Mouse (Mus musculus) adrenal gland, postnatal 10 days (tissue): ENCODE measurements around the gene Gm10322. TPM values are rescaled to one million over a fixed set of nuclear protein-coding genes. Genes with fewer than 3 reads are reported as not detected.

ENCODE experiments used
- DNase-seq: peaks from one replicate; pipeline ENCODE4 v3.0.0; 2021; ENCODE audit warnings: mixed read lengths
- total RNA-seq, 2 experiments: library from RNA; stranded (reverse); gene quantifications; 2 replicates each; pipeline ENCODE4 v1.2.3; 2021

Gm10322 gene
- total RNA-seq, 2 experiments from 2014 or later: not detected

DNA sequence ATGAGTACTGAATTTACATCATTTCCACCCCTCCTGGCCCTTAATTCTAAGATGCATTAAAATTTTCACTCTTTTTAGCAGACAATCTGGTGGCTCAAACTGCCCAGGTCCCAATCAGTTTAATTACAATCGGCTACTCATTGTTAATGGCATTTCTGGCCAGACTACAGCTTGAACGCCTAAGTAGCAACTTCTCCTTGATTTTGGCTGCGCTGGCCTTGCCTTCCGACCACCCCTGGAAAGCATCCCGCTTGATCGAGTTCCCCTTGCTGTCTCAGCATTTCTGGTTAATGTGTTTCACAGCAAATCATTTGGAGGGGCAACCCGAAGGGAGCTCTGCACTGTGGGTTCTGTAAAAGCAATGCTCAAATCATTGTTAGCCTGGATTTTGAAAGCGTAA, 13.8 kb upstream of the Gm10322 start:
- no peak for DNase-seq

DNA sequence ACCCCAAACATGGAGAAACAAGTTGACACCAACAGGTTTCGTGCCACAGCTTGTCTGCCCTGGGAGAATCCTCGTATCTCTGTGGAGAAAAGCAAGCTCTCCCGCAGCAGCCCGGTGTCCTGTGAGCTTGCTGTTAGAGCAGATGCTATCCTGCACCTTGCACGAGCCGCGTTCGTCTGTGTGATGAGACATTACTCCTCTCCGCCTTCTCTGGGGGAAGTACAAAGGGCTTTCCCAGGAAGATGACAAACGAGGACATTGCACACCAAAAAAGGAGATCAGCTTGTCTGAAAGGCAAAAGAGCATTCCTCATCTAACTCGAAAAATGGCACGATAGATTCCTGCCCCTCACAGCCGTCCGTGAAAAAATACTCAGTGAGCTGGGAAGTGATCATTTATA, 13.0 kb upstream of the Gm10322 start:
- peak; percentile 31 for DNase-seq

DNA sequence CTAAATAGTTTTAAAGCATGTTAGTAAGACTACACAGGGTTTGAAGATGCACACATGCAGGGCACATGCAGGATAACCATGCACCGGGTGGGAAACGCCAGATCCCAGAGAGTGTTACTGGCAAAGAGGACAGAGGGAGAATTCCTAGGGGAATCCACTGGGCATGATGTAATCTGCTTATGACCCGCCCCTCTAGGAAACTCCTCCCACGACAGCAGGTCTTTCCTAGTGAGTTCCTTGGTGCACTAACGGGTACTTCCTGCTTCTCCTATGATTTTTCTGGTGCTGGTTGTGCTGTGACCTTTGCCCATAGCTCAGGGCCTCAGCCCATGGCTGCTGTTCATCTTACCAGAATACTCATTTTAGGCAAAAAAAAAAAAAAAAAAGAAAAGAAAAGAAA, 12.0 kb upstream of the Gm10322 start:
- DNase-seq: peak; percentile 55

DNA sequence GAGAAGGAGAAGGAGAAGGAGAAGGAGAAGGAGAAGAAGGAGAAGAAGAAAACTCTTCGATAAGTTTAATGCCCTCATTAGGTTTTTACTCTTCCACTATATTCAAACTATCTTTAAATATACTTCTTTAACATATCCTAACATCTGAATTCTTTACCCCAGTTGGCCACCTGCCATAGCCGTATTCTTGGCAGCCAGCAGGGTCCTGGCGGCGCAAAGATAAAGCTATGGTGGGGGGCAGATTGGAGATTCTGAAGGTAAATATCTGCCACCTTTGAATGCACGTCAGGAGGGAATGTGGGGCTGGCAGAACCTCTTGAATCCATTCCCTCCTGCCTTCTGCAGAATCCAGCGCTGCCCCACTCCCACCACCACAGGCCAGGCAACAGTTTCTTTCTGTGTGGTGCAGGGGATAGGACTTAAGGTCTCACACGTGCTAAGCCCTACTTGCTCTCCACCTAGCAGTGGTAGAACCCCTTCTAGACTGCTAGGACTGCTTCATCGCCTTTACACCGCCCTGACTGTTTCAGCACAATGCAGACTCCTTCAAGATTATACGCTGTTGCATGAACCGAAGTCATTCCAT, 10.9 kb upstream of the Gm10322 start:
- DNase-seq: no peak

DNA sequence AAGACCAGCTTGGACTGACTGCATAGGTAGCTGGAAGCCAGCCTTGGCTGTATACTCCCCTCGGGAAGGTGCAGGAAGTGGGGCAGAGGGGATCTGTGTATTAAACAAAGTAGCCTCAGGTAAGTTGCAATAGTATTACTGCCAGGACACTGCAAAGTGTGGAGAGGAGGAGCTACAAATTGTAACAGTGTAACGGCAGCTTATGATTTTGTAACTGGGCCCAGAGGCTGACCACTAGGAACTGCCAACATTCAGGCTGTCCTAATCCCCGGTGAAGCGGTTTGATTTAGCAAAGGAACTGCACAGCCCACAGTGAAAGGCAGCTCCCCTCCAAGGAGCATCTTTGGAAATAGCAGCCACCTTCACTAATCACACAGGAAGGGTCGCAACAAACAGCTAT, 2.6 kb upstream of the Gm10322 start:
- no peak for DNase-seq

DNA sequence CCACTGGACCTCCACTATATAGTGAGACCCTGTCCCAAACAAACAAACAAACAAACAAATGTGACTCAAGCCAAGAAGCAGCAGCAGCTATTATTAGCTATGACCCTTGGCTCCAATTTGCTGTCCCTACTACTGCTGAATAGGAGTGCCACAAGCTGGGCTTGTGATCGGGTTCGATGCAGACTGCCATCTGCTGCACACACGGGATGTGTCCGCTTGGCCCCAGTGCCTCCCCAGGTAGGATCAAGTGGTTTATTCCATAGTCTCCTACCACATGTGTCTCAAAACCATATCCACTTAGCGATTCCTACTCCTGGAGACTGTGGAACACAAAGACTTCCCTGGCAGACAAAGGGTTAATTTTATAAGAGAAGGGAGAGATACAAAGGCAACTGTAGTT, 1.7 kb upstream of the Gm10322 start:
- no peak for DNase-seq

DNA sequence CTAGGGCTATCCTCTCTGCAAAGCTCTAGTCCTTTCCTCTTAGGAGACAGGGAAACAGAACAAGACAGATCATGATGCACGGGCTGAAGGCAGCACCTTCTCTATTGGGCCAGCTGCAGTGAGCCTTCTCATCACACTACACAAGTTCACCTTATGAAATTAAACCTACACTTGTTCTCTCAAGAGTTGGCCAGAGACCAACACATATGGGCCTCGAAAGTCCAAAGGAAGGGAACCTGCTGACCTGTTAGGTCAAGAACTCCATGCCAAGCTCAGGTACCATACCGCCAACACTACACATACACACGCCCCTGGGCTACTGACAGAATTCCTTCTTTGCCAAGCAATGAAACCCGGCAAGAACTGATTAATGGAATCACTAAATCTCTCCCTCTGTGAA, 452 bp upstream of the Gm10322 start:
- DNase-seq: no peak

DNA sequence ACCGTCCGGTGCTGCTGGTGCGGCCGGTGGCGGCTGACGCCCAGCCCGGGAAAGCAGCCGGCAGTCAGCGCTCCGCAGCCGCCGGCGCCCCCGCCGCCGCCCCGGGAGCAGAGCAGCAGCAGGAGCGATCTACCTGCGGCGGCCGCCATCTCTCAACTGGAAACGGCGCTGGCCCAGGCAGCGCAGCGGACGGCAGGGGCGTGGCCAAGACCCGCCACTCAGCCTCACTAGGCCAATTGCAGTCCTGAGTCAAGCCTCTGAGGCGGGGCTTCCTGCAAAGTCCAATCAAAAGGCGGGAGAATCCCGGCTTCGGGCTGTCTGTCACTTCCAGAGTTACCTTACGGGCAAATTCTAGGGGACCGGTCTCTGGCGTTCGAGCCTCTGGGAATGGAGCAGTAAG, 659 bp downstream of the Gm10322 start, which contains the start of gene Mcu:
TSS of gene Mcu (minus strand) at position 171 of the 400 bp plus-strand sequence.
- peak; percentile 98 for DNase-seq

DNA sequence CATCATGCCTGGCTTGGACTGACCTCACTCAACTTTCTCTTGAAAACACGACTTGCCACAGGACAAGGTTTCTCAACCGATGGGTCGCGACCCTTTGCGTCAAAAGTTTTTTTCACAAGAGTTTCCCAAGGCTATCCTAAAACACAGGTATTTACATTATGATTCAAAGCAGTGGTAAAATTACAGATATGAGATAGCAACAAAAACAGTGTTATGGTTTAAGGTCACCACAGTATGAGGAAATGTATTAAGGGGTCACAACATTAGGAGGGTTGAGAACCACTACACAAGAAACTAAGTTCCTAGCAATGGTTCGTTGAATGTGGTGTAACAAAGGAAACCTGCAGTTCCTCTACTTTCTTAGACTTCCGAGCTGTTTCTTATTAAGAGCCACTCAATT, 1.9 kb downstream of the Gm10322 start:
- no peak for DNase-seq

DNA sequence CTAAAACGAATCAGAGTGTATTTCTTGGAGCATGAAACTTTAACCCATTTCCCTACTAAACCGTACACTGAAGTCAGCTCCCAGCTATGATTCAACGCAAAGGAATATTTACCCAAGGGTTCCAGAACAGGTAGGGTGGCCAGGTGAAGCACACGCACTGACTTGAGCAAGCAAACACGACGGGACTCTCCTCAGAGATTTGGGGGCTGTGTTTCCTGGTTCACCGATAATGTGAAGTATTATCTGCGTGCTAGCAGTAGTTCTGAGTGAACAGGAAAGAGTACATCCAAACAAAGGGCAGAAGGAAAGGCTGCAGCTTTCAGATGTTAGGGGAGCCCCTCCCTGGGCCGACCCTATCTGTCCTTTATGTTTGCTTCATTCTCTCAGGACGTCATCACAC, 5.5 kb downstream of the Gm10322 start:
- DNase-seq: no peak

DNA sequence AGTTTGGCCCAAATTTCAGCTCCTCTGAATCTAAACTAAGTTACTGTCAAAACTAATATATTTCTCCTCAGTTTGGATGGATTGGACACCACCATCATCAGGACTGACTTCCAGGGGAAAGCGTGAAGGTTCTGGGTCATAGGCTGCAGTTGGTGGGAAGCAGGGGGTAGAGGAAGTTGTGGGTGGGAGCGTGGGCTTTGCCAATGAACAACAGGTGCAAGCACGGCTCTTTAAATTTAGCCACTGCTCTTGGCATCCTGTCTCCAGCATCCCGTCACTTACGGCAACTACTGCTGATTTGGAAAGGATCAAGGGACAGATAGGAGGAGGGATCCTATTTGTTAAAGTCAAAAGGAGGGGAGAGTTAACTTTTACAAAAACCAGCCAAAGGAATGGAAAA, 7.6 kb downstream of the Gm10322 start:
- DNase-seq: no peak

DNA sequence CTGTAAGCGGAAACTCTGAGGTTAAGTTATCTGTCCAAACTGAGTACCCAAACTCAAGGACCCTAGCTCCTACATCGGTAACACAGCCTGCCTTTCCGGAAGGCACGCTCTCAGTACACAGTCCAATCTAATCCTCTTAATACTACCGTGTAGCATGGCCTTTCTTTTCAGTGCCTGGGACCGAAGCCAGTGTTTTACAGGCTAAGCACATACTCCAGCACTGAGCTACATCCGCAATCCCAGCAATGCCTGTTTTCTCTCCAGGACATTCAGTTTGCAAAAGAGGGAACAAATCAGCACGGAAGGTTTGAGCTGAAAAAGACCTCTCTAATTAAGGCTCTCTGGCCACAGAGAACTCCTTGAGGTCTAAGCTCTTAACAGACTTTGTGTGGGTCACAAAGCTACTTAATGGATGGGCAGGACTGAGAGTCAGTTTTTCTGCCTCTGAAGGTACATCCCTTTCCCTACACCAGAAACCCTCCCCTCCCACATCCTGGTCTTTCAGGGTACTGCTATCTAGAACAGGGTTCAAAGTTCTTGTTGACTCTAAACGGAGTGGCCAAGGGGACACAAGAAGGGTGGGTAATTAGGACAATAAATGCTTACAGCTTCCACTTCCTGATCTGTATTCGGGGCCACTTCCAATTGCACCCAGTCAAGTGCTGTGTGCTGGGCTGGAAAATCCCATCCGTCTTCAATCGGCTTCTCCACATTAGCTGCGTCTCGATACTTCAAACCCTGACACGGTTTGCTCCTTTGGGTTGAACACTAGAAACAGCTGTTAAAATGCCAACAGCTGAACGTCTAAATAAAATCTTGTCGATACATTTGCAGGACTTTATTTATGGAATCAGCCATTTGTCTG, 13.0 kb downstream of the Gm10322 start:
- DNase-seq: no peak

DNA sequence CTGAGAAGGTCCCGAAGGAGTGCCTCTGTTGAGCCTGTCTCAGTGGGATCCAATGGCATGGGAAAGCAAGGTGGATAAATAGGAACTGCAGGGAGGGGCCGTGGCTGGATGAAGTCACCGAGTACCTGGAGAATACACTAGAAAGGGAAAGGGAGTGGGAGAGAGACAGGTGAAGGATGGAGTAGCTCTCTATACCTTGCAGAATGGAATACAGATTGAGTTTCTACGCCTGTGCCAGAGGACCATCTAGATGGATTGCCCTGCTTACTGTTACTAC, 13.6 kb downstream of the Gm10322 start:
- DNase-seq: no peak

DNA sequence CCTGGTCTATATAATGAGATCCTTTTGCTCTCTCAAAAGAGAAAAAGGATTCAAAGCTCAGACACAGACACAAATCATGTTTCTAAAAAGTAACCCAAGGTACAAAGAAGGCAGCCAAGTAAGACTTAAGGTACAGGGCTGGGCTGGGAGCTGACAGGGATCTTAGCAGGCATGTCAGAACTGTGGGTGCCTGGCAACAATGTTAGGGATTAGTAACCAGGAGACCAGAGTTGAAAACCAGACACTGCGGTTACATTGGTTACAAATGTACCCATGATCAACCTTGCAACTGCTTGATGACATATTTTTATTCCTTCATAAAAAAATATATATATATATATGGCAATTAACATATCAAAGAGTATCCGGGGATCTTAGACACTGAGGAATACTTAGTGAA, 20.2 kb downstream of the Gm10322 start:
- no peak for DNase-seq

DNA sequence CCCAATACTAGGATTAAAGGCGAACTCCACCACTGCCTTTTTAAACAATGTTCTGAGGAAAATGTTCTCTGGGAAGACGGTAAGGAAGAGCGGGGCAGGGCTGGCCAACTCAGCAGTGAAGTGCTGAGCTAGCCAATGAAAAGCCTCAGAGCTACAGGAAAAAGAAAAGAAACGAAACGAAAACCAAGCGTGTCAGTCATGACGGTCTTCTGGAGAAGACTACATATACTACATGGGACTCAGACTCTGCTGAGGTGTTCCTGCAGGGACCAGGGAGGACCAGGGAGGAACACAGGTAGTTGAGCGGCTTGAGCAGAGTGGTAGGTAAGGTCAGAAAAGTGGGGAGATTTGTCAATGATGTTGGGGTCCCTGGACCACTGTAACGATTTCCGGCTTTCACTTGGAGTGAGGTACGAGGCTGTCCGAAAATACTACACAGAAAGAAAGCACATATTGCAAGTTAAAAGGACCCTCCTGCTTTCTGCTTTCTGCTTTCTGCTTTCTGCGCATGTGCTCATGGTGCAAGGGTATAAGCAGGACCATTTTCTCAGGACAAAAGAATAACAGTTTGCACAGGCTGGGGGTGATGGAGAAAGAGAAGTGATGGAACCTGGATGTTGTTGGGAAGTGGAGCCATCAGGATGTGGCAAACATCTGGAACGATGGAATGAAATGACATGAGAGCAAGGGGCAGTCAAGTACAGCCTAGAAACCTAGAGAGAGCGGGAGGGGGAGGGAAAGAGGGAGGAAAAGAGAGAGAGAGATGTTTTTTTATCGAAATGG, 21.1 kb downstream of the Gm10322 start:
- no peak for DNase-seq

DNA sequence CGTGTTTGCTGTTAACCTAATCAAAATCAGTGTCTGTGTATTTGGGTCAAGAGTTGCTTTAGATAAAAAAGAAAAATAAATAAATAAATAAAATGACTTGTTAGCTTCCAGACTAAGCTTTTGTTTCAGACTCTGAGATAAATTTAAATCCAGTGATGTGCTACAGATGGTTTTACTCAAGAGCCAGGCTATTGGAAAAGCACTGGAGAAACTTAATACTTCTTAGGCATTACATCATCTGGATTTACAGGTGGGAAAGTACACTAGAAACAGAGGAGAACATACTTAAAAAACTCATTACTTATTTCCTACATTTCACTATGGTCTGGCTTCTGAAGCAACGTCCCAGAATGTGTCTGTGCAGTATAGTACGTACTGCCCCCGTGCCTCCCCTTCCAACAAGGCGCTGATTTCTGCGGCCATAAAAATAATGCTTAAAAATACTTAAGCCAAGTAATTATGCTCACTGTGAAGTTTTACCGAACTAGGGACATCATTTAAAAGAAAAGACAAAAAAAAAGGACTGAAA, 21.8 kb downstream of the Gm10322 start:
- DNase-seq: no peak

DNA sequence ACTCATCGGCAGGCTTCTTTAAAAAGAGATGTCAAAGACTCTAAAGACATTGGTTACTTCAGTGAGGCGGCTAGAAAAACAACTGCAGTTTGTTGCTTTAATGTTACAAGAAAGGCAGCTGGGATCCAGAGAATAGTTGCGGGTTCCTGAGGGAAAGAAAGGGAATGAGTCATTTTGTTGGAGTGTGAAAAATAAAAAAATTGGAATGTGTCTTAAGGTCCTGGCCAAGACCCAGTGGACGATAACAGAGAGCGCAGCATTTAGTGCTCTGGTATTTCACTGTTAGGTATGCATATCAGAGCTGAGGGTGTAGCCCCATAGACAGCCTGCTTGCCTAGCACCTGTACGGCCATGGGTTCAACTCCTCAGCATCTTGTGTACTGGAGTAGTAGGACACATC, 22.7 kb downstream of the Gm10322 start:
- DNase-seq: no peak

DNA sequence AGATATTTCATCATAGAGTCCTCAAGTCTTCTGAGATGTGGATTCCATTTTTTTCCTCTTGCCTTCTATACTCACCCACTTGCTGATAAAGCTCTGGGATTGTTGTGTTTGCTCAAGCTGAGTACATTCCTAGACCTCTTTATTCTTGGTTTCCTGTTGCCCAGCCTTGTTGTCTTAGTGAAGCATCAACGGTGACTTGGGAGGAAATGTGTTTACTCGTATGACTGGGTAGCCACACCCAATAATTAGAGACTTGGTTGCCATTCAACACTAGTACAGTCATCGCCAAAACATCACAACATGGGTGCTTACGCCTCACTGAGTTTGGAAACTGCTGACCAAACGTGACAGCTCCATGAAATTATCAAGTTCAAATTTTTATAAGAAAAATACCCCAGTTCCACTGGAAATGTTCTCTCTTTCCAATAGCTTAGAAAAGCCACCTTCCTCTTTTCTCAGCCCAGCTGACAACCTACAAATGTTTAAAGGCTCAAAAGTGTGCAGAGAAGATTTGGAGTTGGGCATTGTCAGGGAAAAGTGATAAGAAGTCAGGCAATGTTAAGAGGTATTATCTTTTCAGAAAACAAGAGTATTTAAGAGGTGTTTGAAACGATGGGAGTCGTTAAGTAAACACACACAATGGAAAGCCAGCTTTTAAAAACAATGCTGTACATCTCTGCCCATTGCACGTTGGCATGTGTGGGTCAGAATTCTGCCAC, 27.0 kb downstream of the Gm10322 start:
- DNase-seq: no peak

DNA sequence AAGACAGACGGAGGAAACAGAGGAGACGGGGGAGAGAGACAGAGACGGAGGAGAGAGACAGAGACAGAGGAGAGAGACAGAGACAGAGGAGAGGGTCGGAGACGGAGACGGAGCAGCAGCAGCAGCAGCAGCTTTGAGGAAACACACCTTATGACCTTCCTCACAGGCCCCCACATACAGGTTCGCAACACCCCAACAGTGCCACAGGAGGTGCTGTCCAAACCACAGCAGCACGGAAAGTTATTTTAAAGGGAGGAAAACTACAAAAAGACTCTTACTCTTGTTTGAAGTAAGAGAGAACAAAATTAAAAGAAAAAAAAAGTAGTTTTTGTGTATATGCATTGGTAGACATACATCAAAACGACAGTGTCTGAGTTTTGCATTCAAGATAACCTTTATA, 27.8 kb downstream of the Gm10322 start:
- DNase-seq: no peak

DNA sequence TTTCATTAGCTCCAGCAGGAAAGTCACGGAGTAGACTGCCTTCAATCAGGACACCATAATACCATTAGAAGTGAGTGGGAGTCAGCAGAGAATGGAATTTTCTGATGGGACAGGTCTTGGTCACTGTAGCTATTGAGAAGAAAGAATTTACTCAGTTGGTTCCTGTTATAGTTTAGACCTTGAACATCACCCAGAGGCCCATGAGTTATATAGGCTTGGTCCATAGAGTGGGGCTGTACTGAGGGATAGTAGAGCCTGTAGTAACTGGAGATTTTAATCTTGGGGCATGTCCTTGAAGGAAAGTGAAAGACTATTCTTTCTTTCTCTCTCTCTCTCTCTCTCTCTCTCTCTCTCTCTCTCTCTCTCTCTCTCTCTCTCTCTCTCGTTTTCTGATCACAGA, 28.8 kb downstream of the Gm10322 start:
- no peak for DNase-seq

DNA sequence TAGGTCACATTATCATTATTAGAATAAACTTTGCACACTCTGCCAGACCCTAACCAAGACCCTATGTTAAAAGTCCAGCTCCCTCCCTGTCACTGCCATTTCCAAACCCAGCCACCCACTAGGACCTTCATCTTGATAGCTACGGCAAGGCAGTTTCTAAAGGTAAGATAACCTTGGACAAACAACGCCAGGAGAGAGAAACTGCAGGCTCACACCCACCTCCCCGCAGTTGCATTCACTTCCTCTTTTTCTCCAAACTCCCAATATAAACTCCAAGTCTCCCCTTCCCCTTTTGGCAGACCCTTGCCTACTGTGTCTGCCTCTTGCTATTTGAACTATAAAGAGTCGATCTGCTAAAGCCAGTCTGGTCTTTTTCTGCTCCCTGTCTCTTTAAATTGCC, 29.3 kb downstream of the Gm10322 start:
- no peak for DNase-seq

DNA sequence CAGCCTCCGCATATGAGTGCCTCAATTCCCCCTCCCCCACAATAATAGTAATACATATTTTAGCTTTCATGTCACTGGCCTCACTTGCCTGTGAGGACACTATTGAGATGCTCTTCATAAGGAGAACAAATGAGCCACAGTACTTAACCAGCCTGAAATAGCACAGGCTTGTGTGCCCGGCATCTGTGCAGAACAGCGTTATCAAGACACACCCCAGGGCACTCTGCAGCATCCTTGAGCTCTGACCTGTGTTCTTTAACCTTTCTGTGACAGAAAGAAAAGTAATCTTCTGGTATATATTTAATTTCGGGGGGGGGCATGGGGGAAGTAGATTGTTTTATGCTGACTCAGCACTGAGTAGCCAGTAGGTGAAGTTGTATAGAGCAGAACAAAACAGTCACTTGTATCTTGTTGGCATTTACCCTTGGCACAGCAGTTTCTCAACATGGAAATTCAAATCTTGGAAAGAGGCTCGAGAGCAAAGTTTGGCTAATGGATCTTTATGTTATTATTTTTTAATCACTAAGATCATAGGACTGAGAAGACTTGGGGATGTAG, 31.0 kb downstream of the Gm10322 start:
- DNase-seq: no peak
